Mouse (Mus musculus) right cerebral cortex, postnatal 10 days (tissue): Measurements from ENCODE around the gene Pde3a.

Experiments
- DNase-seq, 2 experiments: peaks; one replicate each; pipeline ENCODE4 v3.0.0; 2021; ENCODE audit warnings: low spot score in 2 of 2

The Pde3a gene

GRCm38 (mm10) chr6:141248691-141249584, at the start of gene Pde3a:
Gene Pde3a, plus strand, starts transcription at chr6:141249269.
- no peak for DNase-seq

DNA sequence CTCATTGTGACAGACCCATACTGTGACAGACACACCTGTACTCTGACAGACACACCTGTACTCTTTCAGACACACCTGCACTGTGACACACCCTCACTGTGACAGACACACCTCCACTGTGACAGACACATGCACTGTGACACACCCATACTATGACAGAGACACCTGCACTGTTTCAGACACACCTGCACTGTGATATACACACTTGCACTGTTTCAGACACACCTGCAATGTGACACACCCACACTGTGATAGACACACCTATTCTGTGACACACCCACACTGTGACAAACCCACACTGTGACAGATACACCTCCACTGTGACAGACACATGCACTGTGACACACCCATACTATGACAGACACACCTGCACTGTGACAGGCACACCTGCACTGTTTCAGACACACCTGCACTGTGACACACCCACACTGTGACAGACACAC, 48.9 kb upstream of the Pde3a start:
- DNase-seq: no peak

DNA sequence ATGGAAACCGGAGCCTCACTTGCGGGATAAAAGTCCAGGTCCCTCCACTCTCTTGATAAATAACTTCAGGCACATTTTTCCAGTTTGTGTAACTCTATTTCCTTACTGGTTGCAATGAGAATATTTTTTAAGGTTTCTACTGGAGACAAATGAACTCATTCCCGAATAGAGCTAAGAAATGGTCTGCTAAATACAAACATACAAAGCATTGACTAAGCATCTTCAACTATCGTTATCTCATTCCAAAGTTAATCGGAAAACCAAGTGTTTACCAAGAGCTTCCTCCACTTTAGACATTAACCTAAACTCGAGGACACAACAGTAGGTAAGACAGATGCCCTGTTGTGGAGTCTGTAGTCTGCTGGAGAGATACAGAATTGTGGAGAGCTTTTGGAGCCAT, 41.5 kb upstream of the Pde3a start:
- DNase-seq: no peak

GRCm38 (mm10) chr6:141208283-141208872, 40.7 kb upstream of the Pde3a start:
- no peak for DNase-seq

DNA sequence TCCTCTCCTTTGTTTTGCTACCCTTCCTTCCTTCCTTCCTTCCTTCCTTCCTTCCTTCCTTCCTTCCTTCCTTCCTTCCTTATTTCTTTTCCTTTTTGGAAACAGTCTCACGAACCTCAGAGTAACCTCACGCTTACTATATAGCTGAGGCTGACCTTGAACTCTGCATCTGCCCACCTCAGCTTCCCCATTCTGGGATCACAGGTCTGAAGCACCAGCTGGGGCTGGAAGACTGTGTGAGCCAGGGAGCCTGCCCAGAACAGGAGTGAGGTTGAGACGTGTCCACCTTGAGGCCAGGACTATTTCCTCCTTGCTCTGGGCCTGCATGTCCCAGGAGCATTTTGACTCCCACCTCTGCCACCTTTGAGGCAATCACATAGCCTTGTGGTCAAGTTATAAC, 39.0 kb upstream of the Pde3a start:
- no peak for DNase-seq

GRCm38 (mm10) chr6:141221081-141221480, 28.0 kb upstream of the Pde3a start:
- DNase-seq: no peak

GRCm38 (mm10) chr6:141226851-141227657, 22.0 kb upstream of the Pde3a start:
- no peak for DNase-seq

- DNase-seq: no peak
Measured at GRCm38 (mm10) chr6:141227658-141228005, 21.4 kb upstream of the Pde3a start.

DNA sequence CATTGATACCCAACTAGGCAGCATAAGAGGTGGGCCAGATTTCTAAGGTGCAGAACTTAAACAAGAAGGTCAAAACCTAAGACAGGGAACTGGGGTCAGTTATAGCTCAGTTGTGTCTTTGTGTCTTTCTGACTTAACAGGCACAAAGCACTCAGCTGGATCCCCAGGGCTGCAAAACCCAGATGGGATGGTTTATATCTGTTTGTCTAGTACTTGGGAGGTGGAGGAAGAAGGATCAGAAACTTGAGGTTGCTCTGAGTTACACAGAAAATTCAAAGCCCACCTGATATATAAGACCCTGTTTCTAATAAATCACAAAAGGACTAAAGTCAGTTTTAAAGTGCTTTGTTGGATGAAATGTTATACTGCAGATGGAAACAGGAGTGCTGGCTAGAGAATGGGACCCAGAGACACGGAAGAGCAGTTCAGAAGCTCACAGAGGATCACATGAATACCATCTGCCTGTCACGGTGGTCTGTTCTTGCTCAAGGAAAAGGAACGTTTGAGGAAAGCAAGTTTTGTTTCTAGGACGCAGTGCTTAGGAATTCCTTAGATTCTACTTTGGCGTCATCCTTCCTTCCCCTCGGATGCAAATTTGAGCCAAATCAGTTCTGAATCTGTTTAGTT, 16.2 kb upstream of the Pde3a start:
- DNase-seq: no peak

DNA sequence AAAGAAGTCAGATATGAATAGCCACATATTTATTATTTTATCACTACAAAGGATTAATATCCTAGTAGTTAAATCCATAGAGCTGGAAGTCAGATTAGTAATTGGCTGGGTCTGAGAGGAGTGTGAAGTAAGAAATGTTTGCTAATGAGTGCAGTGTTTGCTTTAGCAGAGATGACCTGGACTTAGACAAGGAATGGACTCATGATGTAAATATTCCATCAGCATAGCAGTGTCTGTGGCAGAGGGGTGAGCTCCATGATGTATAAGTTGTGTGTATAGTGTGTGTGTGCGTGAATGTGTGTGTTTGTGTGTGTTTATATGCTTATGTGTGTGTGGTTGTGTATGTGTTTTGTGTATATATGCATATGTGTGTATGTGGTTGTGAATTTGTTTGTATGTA, 7.3 kb upstream of the Pde3a start:
- no peak for DNase-seq

GRCm38 (mm10) chr6:141245089-141245488, 4.0 kb upstream of the Pde3a start:
- DNase-seq: no peak

GRCm38 (mm10) chr6:141246391-141246790, 2.7 kb upstream of the Pde3a start:
- DNase-seq: no peak

DNA sequence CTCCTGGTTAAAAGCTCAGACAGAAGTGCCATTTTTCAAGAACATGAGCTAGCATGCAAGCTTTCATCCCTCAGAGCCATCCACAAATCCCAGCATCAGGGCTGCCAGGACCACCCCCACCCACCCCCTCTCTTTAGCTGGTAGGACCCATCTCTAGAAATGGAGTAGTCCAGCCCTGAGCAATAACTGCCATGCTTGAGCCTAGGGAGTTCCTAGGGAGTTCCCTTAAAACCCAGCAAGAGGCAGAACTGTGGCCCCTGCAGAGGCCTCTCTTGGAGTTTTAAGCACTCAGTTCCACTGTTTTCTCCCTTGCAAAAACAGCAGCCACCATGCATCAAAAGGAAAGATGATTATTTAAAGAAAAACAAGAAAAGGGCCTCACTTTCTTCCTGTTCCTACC, 988 bp upstream of the Pde3a start:
- DNase-seq: no peak

DNA sequence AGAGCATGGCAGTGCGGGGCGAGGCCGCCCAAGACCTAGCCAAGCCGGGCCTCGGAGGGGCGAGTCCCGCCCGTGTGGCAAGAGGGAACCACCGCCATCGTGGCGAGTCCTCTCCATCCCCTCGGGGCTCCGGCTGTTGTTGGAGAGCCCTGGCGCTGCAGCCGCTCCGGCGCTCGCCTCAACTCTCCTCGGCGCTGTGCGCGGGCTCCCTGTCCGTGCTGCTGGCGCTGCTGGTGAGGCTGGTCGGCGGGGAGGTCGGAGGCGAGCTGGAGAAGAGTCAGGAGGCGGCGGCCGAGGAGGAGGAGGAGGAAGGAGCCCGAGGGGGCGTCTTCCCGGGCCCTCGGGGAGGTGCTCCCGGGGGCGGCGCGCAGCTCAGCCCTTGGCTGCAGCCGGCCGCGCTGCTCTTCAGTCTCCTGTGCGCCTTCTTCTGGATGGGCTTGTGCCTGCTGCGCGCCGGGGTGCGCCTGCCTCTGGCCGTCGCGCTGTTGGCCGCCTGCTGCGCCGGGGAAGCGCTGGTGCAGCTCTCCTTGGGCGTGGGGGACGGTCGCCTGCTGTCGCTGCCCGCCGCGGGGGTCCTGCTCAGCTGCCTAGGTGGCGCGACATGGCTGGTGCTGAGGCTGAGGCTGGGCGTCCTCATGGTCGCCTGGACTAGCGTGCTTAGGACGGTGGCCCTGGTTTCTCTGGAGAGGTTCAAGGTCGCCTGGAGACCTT, 671 bp downstream of the Pde3a start:
- peak; percentile 52 to 66 for DNase-seq

DNA sequence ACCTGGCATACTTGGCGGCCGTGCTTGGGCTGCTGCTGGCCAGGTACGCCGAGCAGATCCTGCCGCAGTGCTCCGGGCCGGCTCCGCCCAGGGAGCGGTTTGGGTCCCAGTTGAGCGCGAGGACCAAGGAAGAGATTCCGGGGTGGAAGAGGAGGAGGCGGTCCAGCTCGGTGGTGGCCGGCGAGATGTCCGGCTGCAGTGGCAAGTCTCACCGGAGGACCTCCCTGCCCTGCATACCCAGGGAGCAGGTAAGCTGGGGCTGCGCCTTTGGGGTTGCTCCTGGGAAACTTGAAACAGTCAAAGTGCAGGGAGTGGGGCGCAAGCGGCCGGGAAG, 1.2 kb downstream of the Pde3a start:
- peak in 1 of 2 experiments; percentile 20 for DNase-seq

DNA sequence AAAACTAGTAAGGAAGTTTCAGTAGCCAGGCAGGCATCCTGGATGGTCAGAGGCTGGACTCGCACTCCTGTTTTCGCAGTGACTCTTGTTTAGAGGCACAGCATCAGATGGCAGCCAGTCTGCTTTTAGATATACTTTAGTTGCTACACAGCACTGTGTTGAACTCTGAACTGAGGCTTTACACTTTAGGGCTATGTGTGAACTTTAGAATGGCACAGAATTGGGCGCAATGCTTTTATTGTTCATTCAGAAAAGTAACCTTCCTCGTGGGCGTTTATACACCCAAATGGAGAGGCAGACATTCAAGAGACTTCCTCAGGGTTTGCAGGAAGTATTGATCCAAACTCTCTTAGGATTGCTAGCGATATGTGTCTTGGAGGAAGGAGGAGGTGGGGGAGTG, 1.9 kb downstream of the Pde3a start:
- no peak for DNase-seq

DNA sequence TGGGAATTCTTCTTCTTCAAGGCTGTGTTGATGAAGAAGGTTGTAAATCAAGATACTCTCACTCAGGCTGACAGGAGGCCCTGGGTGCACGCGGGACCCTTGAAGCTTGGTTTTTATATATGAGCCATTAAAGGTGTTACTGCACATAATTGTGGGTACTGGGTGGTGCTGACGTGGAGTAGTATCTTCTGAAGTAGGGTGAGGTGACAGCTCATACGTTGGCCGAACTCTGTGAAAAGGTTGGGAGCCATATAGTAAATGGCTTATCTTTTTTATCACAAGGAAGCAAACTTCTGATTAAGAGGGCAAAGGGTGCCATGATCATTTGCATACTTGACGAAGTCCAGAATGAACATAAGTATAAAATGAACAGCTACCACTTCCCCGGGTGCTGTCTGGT, 3.5 kb downstream of the Pde3a start:
- DNase-seq: no peak

DNA sequence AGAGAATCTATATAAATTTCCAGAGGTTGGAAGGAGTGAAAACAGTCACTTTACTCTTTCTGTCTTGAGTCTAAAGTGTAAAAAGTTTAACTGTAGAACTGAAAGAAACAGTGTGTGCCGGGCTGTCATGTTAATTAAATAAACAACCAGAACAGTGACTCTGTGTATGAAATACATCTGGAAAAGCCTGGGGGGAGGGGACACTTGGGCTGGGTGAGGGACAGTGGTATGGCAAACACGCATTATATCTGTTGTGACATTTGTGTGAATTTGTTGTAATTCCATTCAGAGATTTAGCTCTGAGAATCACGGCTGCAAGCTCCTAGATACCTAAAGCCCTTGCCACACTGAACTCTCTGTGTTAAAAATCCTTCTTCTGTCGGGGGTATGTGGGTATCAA, 5.9 kb downstream of the Pde3a start:
- no peak for DNase-seq

GRCm38 (mm10) chr6:141256896-141257295, 7.8 kb downstream of the Pde3a start:
- DNase-seq: no peak

GRCm38 (mm10) chr6:141257434-141258202, 8.5 kb downstream of the Pde3a start:
- DNase-seq: no peak

- DNase-seq: no peak
Measured at GRCm38 (mm10) chr6:141265257-141265656, 16.2 kb downstream of the Pde3a start.
